Mouse (Mus musculus): ENCODE results near the gene D17Wsu92e.

GRCm38 (mm10) chr17:27725011-27725410, 95.4 kb downstream of the D17Wsu92e start:
- no peak for TF ChIP-seq NRF1 (IDR thresholded peaks at IDR 0.05; ENCODE audit: low read depth, low read length)
- TF ChIP-seq USF1 (IDR thresholded peaks at IDR 0.05; ENCODE audit: low read depth, low read length) = no peak
- TF ChIP-seq CTCF (conservative IDR thresholded peaks at IDR 0.05 in 1 of 2, IDR thresholded peaks at IDR 0.05 in 1 of 2; ENCODE audit: low read depth in 2 of 2, low read length in 2 of 2) = no peak
- TF ChIP-seq JUND (conservative IDR thresholded peaks at IDR 0.05; ENCODE audit: low read depth, low read length) = no peak
- no peak for TF ChIP-seq TCF12 (IDR thresholded peaks at IDR 0.05; ENCODE audit: low read depth, low read length)
- no peak for TF ChIP-seq MAX (IDR thresholded peaks at IDR 0.05; ENCODE audit: low read length)
- no peak for TF ChIP-seq CHD1 (IDR thresholded peaks at IDR 0.05; ENCODE audit: low read depth, low read length)
- no peak for TF ChIP-seq KAT2A (IDR thresholded peaks at IDR 0.05; ENCODE audit: insufficient replicate concordance, low read length)
- TF ChIP-seq POLR2A (IDR thresholded peaks at IDR 0.05; ENCODE audit: low read depth, low read length) = no peak
- no peak for TF ChIP-seq EP300 (IDR thresholded peaks at IDR 0.05; ENCODE audit: low read length)

Measured in CH12.LX (cell line).